Mouse (Mus musculus) myocyte (in vitro differentiated cells): Measurements from ENCODE around the gene Bcl2.

Experiments
- MAX ChIP-seq: IDR thresholded peaks from one replicate; pipeline ENCODE4 v1.6.1; 2011; ENCODE audit warnings: low read depth, mild to moderate bottlenecking, control low read depth
- MYOD1 ChIP-seq, 3 experiments: IDR thresholded peaks; one replicate each; pipeline ENCODE4 v1.6.1; 2011; ENCODE audit warnings: control low read depth in 2 of 3, low read depth in 2 of 3, mild to moderate bottlenecking in 2 of 3, moderate library complexity in 1 of 3; ENCODE audit not compliant: insufficient read length in 2 of 3, control insufficient read depth in 1 of 3
- MYOG ChIP-seq, 3 experiments: IDR thresholded peaks; one replicate each; pipeline ENCODE4 v1.6.1; 2011; ENCODE audit warnings: control low read depth in 2 of 3, low read depth in 2 of 3, mild to moderate bottlenecking in 2 of 3; ENCODE audit not compliant: insufficient read length in 2 of 3, control insufficient read depth in 1 of 3, insufficient read depth in 1 of 3
- POLR2A ChIP-seq: IDR thresholded peaks from one replicate; pipeline ENCODE4 v1.6.1; 2011; ENCODE audit warnings: low read depth, mild to moderate bottlenecking, control low read depth, moderate library complexity; ENCODE audit not compliant: insufficient read length
- POLR2AphosphoS2 ChIP-seq: IDR thresholded peaks from one replicate; pipeline ENCODE4 v1.6.1; 2011; ENCODE audit warnings: low read depth, control low read depth; ENCODE audit not compliant: insufficient read length
- REST ChIP-seq: IDR thresholded peaks from one replicate; pipeline ENCODE4 v1.6.1; 2011; ENCODE audit warnings: mild to moderate bottlenecking, control low read depth, moderate library complexity; ENCODE audit not compliant: insufficient read depth, insufficient read length
- SRF ChIP-seq: IDR thresholded peaks from one replicate; pipeline ENCODE4 v1.6.1; 2011; ENCODE audit warnings: low read depth; ENCODE audit not compliant: control insufficient read depth, insufficient read length

DNA sequence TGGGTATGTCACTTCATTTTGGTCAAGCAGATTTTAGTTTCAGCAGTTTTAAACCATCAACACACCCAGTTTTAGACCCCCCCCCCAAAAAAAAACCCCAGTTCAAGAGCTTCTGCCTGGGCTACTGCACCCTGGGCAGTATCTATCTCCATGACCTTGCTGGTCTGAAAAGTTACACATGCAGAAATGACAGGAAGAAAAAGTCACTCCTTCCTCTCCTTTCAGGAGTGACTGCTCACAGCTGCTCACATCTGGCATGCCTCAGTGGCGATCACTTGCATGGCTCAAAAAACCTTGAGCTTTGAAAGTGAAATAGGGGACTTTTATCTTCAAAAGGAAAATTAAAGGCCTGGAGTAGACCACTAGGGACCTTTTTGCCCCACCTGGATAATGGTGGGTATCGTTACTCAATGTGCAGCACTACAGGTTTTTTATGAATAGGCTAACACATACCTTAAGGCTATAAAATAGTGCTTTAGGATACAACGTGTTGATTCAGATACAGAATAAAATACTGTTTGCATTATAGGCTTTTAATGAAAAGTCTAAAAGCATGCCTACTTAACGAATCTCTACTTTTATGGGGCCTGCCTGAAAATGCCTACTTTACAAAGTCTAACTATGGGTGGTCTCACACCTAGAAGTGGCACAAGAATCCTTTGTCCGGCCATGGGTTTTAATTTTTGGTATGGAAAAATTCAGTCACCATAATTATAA lies 116.3 kb downstream of the Bcl2 start:
- TF ChIP-seq MYOG (IDR thresholded peaks at IDR 0.05; ENCODE audit: control insufficient read depth in 1 of 3, insufficient read depth in 1 of 3, insufficient read length in 2 of 3, low read depth in 2 of 3): no peak
- TF ChIP-seq MYOD1 (IDR thresholded peaks at IDR 0.05; ENCODE audit: control insufficient read depth in 1 of 3, insufficient read length in 2 of 3, low read depth in 2 of 3): no peak
- TF ChIP-seq SRF: no peak
- TF ChIP-seq POLR2AphosphoS2: no peak
- TF ChIP-seq MAX: no peak
- no peak for TF ChIP-seq POLR2A
- TF ChIP-seq REST: no peak
